ENCODE assay signal across 17 mouse cellular contexts in the genomic region with DNA sequence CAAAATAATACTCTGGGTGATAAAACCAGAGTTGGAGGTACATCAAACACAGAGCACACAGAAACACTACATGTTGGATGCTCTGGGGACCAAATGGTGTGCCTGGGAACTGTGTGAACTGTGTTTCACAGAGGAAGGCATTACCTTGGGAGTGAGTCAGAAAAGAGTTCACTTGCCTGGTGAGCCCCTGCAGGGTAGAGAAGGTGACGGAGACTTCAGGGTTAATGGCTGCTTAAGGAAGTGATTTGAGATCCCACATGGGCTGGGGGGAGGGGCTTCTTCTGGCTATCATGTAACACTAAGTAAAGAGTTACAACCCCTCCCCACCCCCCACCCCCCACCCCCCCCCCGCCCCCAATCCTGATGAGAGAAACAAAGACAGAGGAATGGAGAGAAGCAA.
"Had no signal": no experiment of that assay in that cellular context is flagged by ENCODE, and none has a peak within 500 bp of the region (broad histone marks: within the 10 kb centered on the region; RNA-seq: fewer than 3 reads in every experiment).

No protein-coding gene starts in this region.

- ATAC-seq: midbrain, embryonic 15.5 days had no signal

- H3K27ac ChIP-seq: kidney, postnatal 0 days; layer of hippocampus, adult 2 months; liver, embryonic 13.5 days; midbrain, embryonic 12.5 days; midbrain, embryonic 15.5 days; neural tube, embryonic 13.5 days; stomach, embryonic 15.5 days had no signal

- H3K4me3 ChIP-seq: layer of hippocampus, adult 2 months; liver, embryonic 13.5 days; midbrain, embryonic 12.5 days; midbrain, embryonic 15.5 days; myocyte; neural tube, embryonic 13.5 days; stomach, embryonic 15.5 days had no signal

- H3K9me3 ChIP-seq: liver, embryonic 13.5 days; midbrain, embryonic 12.5 days; midbrain, embryonic 15.5 days; neural tube, embryonic 13.5 days; stomach, embryonic 15.5 days had no signal

- DNase-seq: kidney, postnatal 25 days; layer of hippocampus, adult 9-11 months; liver, embryonic 13.5 days; lung, adult 2 months; lung, postnatal 14 days; lung, postnatal 4 days; retina, postnatal 1 day; right cerebral cortex, postnatal 25 days; spleen, adult 18-20 months; thymus, postnatal 25 days had no signal

- H3K27me3 ChIP-seq: liver, embryonic 13.5 days; midbrain, embryonic 12.5 days; midbrain, embryonic 15.5 days; neural tube, embryonic 13.5 days; stomach, embryonic 15.5 days had no signal

- H3K4me2 ChIP-seq: liver, embryonic 13.5 days; midbrain, embryonic 12.5 days; midbrain, embryonic 15.5 days; neural tube, embryonic 13.5 days; stomach, embryonic 15.5 days had no signal

- H3K4me1 ChIP-seq: liver, embryonic 13.5 days; midbrain, embryonic 12.5 days; midbrain, embryonic 15.5 days; neural tube, embryonic 13.5 days; stomach, embryonic 15.5 days had no signal

- H3K9ac ChIP-seq: liver, embryonic 13.5 days; midbrain, embryonic 12.5 days; midbrain, embryonic 15.5 days; neural tube, embryonic 13.5 days; stomach, embryonic 15.5 days had no signal

- H3K36me3 ChIP-seq: liver, embryonic 13.5 days; midbrain, embryonic 12.5 days; midbrain, embryonic 15.5 days; neural tube, embryonic 13.5 days; stomach, embryonic 15.5 days had no signal
